Mouse (Mus musculus) midbrain, postnatal 0 days (tissue): ENCODE data around the gene Guca2a. TPM values are rescaled to one million over a fixed set of nuclear protein-coding genes. Genes with fewer than 3 reads are reported as not detected.

Experiments used
- ATAC-seq: fragments of 200-750 bp; cut with Nextera tagmentation; 2 replicates; pipeline ENCODE4 v1.8.0; 2017; ENCODE audit warnings: moderate number of reproducible peaks, mild to moderate bottlenecking, moderate TSS enrichment, moderate library complexity; ENCODE audit not compliant: low FRiP score
- DNase-seq: peaks from one replicate; pipeline ENCODE4 v3.0.0-alpha.2; 2015; ENCODE audit warnings: low spot score
- H3K27ac ChIP-seq: fragments of 300-500 bp; sonication (generic); 2 replicates; pipeline ENCODE4 v1.5.1; 2014; ENCODE audit warnings: low read depth, mild to moderate bottlenecking, low read length, mixed read lengths
- H3K27me3 ChIP-seq: fragments of 300-500 bp; sonication (generic); 2 replicates; pipeline ENCODE4 v1.6.1; 2014; ENCODE audit warnings: low read length, control low read depth, mixed read lengths; ENCODE audit not compliant: insufficient read depth
- H3K36me3 ChIP-seq: fragments of 300-500 bp; sonication (generic); 2 replicates; pipeline ENCODE4 v1.6.1; 2014; ENCODE audit warnings: low read length, control low read depth, mixed read lengths; ENCODE audit not compliant: insufficient read depth
- H3K4me1 ChIP-seq: fragments of 300-500 bp; sonication (generic); 2 replicates; pipeline ENCODE4 v1.6.1; 2014; ENCODE audit warnings: mild to moderate bottlenecking, control low read depth, antibody characterized with exemption, low read length, mixed read lengths; ENCODE audit not compliant: insufficient read depth
- H3K4me2 ChIP-seq: fragments of 300-500 bp; sonication (generic); 2 replicates; pipeline ENCODE4 v1.6.1; 2014; ENCODE audit warnings: low read depth, mild to moderate bottlenecking, low read length, mixed read lengths; ENCODE audit not compliant: poor library complexity, severe bottlenecking
- H3K4me3 ChIP-seq: fragments of 300-500 bp; sonication (generic); 2 replicates; pipeline ENCODE4 v1.5.1; 2014; ENCODE audit warnings: low read depth, mild to moderate bottlenecking, low read length, moderate library complexity
- H3K9ac ChIP-seq: fragments of 300-500 bp; sonication (generic); replicated peaks from 2 replicates; pipeline ENCODE4 v1.6.1; 2014; ENCODE audit warnings: mild to moderate bottlenecking, low read length, moderate library complexity, mixed read lengths; ENCODE audit not compliant: poor library complexity, severe bottlenecking
- H3K9me3 ChIP-seq: fragments of 300-500 bp; sonication (generic); 2 replicates; pipeline ENCODE4 v1.6.1; 2016; ENCODE audit warnings: low read length, control low read depth
- CTCF ChIP-seq: IDR thresholded peaks from 2 replicates; pipeline ENCODE4 v1.5.1; 2016; ENCODE audit warnings: antibody characterized with exemption, mild to moderate bottlenecking
- WGBS: fragments of 180-500 bp; shearing (Covaris S2); extraction: QIAGEN DNeasy Blood & Tissue Kit; methylation state at CpG from one replicate; pipeline ENCODE4 v1.1.7; 2014; 5-methylcytosine and 5-hydroxymethylcytosine counted together
- polyA plus RNA-seq: library from polyadenylated mRNA; unstranded; fragments of >200 nt; fragmentation: Nextera tagmentation; extraction: Ambion mirVana; gene quantifications from 2 replicates; pipeline ENCODE4 v1.2.1, GENCODE M21; 2015
- total RNA-seq: library from RNA; depleted of rRNA; stranded (reverse); fragments of >200 nt; gene quantifications from 2 replicates; pipeline ENCODE4 v1.2.3, GENCODE M21; 2014

The Guca2a gene
- total and polyA plus RNA-seq, 2 experiments from 2014 or later, result not detected

DNA sequence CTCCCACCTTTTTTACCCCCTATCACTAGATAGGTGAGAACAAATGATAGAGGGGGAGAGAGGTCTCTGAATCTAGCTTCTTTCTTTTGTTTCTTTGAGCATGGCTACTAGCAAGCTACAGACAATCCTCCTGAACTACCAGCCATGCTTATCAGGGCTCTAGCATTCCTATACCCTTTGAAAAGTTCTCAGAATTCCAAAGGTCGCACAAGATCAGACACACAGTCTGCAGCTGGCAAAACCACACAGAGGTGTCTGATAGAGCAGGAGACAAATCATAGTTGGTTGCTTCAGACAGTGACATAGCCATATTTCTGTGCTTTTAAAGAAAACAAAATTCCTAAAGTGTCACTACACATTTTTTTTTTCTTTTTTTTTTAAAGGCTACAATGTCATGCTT, 37.9 kb upstream of the Guca2a start:
- Histone ChIP-seq H3K4me2 (no peak overlapping the region), H3K9me3 (no peaks in the 10 kb centered on the region)
- ATAC-seq, result no peak

DNA sequence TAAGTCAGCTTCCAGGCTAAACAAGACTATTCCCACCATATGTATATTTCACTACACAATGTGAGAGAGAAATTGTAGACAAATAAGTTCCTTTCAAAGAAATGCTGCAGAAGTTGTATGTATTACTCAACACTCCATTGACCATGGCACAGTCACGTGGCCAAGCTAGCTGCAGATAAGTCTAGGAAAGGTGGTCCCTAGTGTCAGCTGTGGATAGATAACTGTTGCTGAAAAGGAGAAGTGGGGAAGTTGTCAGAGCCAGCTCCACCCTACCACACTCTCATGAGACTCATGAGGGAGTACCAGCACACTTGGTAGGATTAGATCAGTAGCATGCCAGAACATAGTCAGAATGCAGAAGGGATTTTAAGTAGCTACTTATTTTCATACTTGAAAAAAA, 28.0 kb upstream of the Guca2a start:
- no peak for DNase-seq
- TF ChIP-seq CTCF, result no peak
- Histone ChIP-seq H3K4me2 (no peak overlapping the region), H3K4me3 (no peak overlapping the region), H3K27me3 (no peaks in the 10 kb centered on the region), H3K4me1 (no peaks in the 10 kb centered on the region; the same call in 1 of the 2 replicates), H3K27ac (no peak overlapping the region), H3K36me3 (no peaks in the 10 kb centered on the region), H3K9me3 (no peaks in the 10 kb centered on the region), H3K9ac (no peak overlapping the region)
- ATAC-seq, result no peak
- 98% methylated on average over 1 of the region's 1 CpGs for WGBS

More for the DNA sequence above, 37.9 kb upstream of the Guca2a start:
- Histone ChIP-seq H3K4me1 (no peaks in the 10 kb centered on the region), H3K27me3 (no peaks in the 10 kb centered on the region), H3K36me3 (0 out of 2 replicates have a peak, but pooled peaks cover 2% of the 10 kb centered on the region), H3K27ac (no peak overlapping the region), H3K4me3 (no peak overlapping the region), H3K9ac (no peak overlapping the region)
- TF ChIP-seq CTCF, result no peak
- WGBS, result 73% methylated on average over 1 of the region's 1 CpGs
- no peak for DNase-seq

DNA sequence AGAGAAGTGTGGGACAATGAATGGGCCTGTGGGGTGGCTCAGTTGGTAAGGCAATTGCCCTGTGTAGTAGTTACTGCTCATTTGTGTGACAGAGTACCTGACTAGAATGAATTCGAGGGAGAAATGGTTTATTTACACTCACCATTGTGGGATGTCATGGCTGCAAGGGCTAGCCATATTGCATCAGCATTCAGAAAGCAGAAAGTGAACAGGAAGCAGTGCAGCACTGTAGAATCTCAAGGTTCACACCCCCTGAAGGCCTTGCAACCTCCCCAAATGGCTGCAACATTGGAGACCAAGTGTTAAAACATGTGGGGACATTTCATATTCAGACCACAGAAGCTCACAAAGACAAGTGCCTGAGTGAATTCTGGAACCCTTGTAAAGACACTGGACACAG, 23.4 kb upstream of the Guca2a start:
- Histone ChIP-seq H3K27me3 (no peaks in the 10 kb centered on the region), H3K9ac (no peak overlapping the region), H3K27ac (peak overlapping the region; percentile 2; the same call in 1 of the 2 replicates), H3K9me3 (no peaks in the 10 kb centered on the region), H3K4me2 (no peak overlapping the region), H3K36me3 (no peaks in the 10 kb centered on the region), H3K4me3 (no peak overlapping the region), H3K4me1 (no peaks in the 10 kb centered on the region; the same call in 1 of the 2 replicates)
- TF ChIP-seq CTCF, result no peak
- ATAC-seq (no peak), DNase-seq (no peak)
- 68% methylated on average over 1 of the region's 1 CpGs for WGBS

DNA sequence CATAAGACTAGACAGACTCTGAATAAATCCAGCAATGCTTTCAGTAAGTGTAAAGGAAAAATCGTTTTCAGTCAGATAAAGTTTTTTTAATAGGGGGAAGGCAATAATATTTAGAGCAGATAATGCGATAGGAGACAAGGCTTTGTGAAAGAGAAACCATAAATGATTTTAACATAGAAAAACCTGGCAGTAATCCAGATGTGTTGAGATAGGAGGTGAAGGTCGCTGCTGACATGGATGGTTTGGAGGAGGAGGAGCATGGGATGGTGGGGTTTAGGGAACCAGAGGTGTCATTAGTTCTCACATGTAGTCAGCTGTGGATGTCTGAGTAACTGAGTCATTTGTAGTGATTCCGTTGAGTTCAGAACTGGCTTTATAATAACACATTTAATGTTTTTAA, 22.8 kb upstream of the Guca2a start:
- H3K27ac ChIP-seq, result peak overlapping the region; percentile 2; the same call in 1 of the 2 replicates
- H3K36me3 ChIP-seq, result peaks cover 3% of the 10 kb centered on the region; the same call in 1 of the 2 replicates
- H3K9me3 ChIP-seq, result no peaks in the 10 kb centered on the region
- WGBS, result 85% methylated on average over 4 of the region's 4 CpGs
- no peaks in the 10 kb centered on the region for H3K27me3 ChIP-seq
- DNase-seq, result no peak
- H3K4me1 ChIP-seq, result no peaks in the 10 kb centered on the region; the same call in 1 of the 2 replicates
- ATAC-seq, result no peak
- no peak overlapping the region for H3K9ac ChIP-seq
- TF ChIP-seq CTCF, result no peak
- no peak overlapping the region for H3K4me3 ChIP-seq
- no peak overlapping the region for H3K4me2 ChIP-seq

DNA sequence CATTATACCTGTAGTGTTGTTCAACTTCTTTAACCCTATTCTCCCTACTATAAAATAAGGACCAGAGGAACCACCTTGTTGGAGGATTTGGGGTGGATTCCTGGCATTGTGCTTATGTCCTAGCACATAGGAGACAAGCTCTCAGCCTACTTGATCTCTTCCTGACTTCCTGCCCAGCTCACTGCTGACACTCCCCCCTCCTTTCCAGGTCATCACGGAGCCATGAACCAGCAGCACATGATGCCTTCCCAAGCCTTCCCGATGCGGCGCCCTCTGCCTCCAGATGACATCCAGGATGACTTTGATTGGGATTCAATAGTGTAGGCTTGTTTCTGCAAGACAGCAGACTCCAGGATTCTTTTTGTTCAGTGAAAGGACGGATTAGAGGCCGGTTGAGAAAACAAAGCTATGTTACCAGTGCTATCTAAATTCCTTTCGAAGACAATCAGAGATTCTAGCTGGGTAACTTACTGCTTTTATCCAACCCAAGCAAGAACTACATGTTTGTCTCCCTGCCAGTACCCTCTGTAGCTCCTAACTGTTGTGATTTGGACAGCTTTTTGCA, 11.3 kb upstream of the Guca2a start:
- H3K36me3 ChIP-seq, result peaks cover 8% of the 10 kb centered on the region; the same call in 1 of the 2 replicates
- no peaks in the 10 kb centered on the region for H3K9me3 ChIP-seq
- no peaks in the 10 kb centered on the region for H3K4me1 ChIP-seq
- no peaks in the 10 kb centered on the region for H3K27me3 ChIP-seq
- no peak overlapping the region for H3K4me3 ChIP-seq
- TF ChIP-seq CTCF, result no peak
- H3K9ac ChIP-seq, result no peak overlapping the region
- H3K27ac ChIP-seq, result no peak overlapping the region
- 20% methylated on average over 7 of the region's 7 CpGs for WGBS
- DNase-seq, result no peak
- H3K4me2 ChIP-seq, result no peak overlapping the region
- no peak for ATAC-seq

DNA sequence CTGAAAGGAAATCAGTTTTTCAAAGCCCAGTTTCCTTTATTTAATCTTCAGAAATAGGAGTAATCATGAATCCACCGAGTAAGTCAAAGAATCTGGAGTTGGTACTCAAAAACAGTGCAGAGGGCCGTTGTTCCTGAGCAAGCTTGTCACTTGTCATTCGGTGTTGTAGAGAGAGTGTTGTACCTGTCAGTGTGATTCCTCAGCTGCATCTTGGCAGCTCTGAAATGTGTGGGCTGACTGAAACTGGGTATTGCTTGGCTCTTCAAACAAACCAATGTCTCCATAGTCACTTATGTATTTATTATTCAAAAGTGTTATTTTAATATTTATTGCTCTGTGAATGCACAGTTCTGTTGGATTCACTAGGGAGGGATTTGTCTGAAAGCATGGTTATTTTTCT, 10.6 kb upstream of the Guca2a start:
- no peak for TF ChIP-seq CTCF
- Histone ChIP-seq H3K9ac (no peak overlapping the region), H3K27ac (0 out of 2 replicates have a peak overlapping the region, but pooled peaks have one; percentile 18), H3K36me3 (peaks cover 8% of the 10 kb centered on the region; the same call in 1 of the 2 replicates), H3K4me3 (no peak overlapping the region), H3K27me3 (no peaks in the 10 kb centered on the region), H3K4me1 (no peaks in the 10 kb centered on the region), H3K9me3 (no peaks in the 10 kb centered on the region), H3K4me2 (no peak overlapping the region)
- WGBS, result 56% methylated on average over 3 of the region's 3 CpGs
- ATAC-seq (no peak), DNase-seq (no peak)
